Mouse (Mus musculus) layer of hippocampus, adult 2 months (tissue): Measurements from ENCODE around the gene Tigar. TPM values are rescaled to one million over a fixed set of nuclear protein-coding genes. Genes with fewer than 3 reads are reported as not detected.

ENCODE experiments used
- DNase-seq, 2 experiments: peaks; one replicate each; pipeline ENCODE4 v3.0.0; 2022; ENCODE audit warnings: low spot score in 2 of 2
- H3K27ac ChIP-seq: fragments of 200-600 bp; 2 replicates; pipeline ENCODE4 v1.8.1; 2022
- H3K4me3 ChIP-seq: fragments of 200-600 bp; 2 replicates; pipeline ENCODE4 v1.8.1; 2022; ENCODE audit warnings: mild to moderate bottlenecking
- CTCF ChIP-seq: fragments of 200-600 bp; conservative IDR thresholded peaks from 2 replicates; pipeline ENCODE4 v1.8.1; 2022; ENCODE audit warnings: antibody characterized with exemption, mild to moderate bottlenecking, moderate library complexity
- total RNA-seq, 2 experiments: library from RNA; stranded (reverse); gene quantifications; 2 replicates each; pipeline ENCODE4 v1.2.3; 2021

The Tigar gene
- total RNA-seq, 2 experiments from 2014 or later: 25.6 to 27.3 TPM

GRCm38 (mm10) chr6:127103506-127104275 lies 5.7 kb downstream of the Tigar start:
- H3K4me3 ChIP-seq: no peak overlapping the region
- no peak for DNase-seq
- no peak for TF ChIP-seq CTCF
- no peak overlapping the region for H3K27ac ChIP-seq

GRCm38 (mm10) chr6:127094565-127094964 lies 14.8 kb downstream of the Tigar start:
- peak; percentile 74 for TF ChIP-seq CTCF
- no peak for DNase-seq
- no peak overlapping the region for H3K4me3 ChIP-seq
- no peak overlapping the region for H3K27ac ChIP-seq

DNA sequence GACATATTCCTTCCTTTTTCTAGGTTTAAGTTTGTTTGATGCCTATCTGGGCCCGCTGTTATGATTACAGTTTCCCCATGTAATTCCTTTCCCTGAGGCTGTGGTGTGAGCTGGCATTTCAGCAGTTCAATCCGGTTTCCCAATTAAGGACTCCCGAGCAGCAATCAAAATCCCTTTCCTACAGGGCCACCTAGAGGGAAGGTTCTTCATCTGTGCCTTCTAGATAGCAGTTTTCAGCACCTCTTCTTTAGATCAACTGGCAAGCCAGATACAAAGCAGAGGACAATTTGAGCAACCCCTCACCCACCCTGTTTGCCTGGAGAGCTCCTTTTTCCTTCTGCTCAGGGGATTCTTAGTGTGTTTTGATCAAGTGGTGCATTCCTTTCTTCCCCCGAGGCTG lies 22.6 kb downstream of the Tigar start:
- Histone ChIP-seq H3K27ac (no peak overlapping the region), H3K4me3 (no peak overlapping the region)
- DNase-seq: peak; percentile 53 to 76
- TF ChIP-seq CTCF: peak; percentile 71

DNA sequence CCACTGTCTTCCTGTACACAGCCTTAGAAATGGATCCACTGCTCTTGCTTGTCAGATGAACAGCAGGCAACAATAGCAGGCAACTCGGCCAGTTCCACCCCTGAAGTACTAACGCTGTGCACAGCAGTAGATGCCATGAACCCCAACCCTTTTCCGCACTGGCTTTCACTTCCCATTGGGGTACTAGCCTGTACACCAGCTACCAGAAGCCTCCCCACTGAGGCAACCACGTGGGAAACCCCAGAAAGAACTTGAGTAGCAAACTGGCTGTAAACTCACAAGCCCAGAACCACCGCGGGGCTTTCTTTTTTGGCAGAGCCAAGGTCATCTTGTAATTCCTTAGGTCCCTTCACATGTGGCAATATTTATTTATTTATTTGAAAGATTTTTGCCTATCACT lies 27.5 kb downstream of the Tigar start:
- DNase-seq: no peak
- no peak overlapping the region for H3K27ac ChIP-seq
- H3K4me3 ChIP-seq: no peak overlapping the region
- no peak for TF ChIP-seq CTCF

DNA sequence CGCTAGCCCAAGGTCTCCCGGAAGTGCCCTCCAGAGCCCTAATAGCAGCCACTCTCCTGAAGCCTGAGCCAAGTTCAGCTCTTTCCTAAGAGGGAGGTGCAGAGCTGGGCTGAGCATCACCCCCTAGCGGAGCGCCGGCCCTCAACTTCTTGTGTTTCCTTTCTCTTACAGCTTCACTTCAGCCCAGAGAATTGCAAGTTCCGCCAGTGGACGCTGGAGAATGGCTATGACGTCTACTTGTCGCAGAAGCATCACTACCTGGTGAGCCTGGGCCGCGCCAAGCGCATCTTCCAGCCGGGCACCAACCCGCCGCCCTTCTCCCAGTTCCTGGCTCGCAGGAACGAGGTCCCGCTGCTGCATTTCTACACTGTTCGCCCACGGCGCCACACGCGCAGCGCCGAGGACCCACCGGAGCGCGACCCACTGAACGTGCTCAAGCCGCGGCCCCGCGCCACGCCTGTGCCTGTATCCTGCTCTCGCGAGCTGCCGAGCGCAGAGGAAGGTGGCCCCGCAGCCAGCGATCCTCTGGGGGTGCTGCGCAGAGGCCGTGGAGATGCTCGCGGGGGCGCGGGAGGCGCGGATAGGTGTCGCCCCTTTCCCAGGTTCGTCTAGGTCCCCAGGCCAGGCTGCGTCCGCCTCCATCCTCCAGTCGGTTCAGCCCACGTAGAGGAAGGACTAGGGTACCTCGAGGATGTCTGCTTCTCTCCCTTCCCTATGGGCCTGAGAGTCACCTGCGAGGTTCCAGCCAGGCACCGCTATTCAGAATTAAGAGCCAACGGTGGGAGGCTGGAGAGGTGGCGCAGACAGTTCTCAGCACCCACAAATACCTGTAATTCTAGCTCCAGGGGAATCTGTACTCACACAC lies 29.3 kb downstream of the Tigar start:
- TF ChIP-seq CTCF: peak; percentile 79
- Histone ChIP-seq H3K27ac (peak overlapping the region; percentile 81), H3K4me3 (peak overlapping the region; percentile 75)
- DNase-seq: peak; percentile 57 to 60

- Histone ChIP-seq H3K4me3 (no peak within 1 kb of the TSS), H3K27ac (no peak within 1 kb of the TSS)
- DNase-seq: no peak
- TF ChIP-seq CTCF: no peak
These were observed 36.5 kb downstream of the Tigar start, which contains the start of gene Fgf23 for GRCm38 (mm10) chr6:127072817-127073216. TSS of gene Fgf23 (plus strand) at chr6:127072902.

DNA sequence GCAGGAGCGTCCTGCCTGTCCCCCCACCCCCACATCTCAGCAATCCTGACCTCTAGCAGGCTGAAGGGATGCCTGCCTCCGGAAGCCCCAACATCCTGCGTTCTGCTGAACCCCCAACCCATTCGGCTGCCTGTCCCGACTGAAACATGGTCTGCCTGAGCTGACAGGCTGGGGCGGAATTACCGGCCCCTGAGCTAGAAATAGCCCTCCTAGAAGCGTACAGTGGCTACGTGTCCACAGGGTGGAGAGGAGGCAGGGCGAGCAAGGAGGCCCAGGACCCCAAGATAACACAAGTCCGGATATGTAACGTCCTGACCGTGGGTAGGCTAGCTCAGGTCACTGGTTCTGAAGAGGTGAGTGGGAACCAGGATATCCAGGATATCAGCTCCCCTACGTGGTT lies 44.5 kb downstream of the Tigar start:
- TF ChIP-seq CTCF: no peak
- no peak for DNase-seq
- no peak overlapping the region for H3K27ac ChIP-seq
- H3K4me3 ChIP-seq: no peak overlapping the region

GRCm38 (mm10) chr6:127063915-127064314 lies 45.4 kb downstream of the Tigar start:
- no peak overlapping the region for H3K4me3 ChIP-seq
- no peak for TF ChIP-seq CTCF
- no peak overlapping the region for H3K27ac ChIP-seq
- DNase-seq: no peak

DNA sequence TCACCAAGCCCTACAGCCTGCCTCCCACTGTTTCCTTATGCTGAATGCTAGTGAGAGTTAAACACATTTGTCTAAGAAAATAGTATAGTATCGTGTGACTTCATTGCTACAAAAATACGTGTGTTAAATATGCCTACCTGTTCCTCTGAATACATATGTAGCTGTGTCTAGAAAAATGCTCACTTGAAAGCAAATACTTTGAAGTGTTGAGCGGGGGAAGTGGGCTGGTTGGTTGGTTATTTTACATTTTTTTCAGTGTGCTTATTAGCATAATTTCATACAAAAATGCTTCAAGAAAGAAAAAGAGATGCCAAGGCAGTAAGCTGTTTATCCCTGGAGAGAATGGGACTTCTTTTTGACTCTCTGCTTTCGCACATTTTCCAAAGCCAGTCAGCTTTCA lies 49.4 kb downstream of the Tigar start:
- no peak for DNase-seq
- Histone ChIP-seq H3K27ac (no peak overlapping the region), H3K4me3 (no peak overlapping the region)
- TF ChIP-seq CTCF: no peak

DNA sequence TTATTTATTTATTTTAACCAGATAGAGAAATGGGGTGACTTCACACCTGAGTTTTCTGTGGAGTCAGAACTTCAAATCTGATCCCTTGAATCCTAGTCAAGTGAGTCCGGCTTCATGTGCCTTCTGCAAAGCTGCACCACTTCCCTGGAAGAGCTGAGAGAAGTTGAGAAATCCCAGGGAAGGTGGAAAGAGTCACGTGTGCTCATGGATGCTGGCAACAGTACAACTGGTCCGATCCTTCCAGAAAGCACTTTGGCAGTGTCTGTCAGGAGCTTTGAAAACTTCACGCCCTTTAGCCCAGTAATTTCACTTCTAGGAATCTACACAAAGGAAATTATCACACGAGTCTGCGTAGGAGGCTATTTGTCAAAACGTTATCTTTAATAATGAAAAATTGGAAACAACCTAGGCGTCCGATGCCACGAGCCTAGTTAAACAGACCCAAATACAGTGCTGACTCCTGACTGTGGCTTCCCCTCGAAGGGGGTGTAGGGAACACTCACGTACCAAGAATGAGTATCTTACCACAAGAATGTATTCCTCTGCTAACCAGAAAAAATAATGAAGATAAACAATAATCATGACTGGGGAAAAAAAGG lies 52.3 kb downstream of the Tigar start:
- no peak overlapping the region for H3K4me3 ChIP-seq
- H3K27ac ChIP-seq: no peak overlapping the region
- TF ChIP-seq CTCF: no peak
- no peak for DNase-seq

GRCm38 (mm10) chr6:127050847-127051246 lies 58.5 kb downstream of the Tigar start:
- TF ChIP-seq CTCF: no peak
- no peak for DNase-seq

DNA sequence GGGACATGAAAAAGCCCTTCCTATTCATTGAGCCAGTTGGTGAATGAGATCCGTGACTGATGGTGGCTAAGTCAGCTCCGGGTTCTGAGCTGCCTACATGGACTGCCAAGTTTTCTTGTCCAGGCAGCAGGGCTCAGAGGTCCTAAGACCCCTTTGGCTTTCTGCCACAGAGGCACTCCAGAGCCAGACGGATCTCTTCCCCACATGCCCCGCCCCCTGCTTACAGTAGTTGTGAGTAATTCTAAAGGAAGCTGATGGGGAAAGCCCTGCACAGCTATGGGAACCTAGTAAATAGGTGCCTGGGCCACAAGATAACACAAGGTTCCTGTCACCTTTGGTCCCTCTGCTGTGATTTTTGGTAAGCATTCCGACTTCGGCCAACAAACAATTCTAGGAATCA lies 64.4 kb downstream of the Tigar start:
- TF ChIP-seq CTCF: no peak
- H3K4me3 ChIP-seq: no peak overlapping the region
- no peak for DNase-seq

More at GRCm38 (mm10) chr6:127050847-127051246, 58.5 kb downstream of the Tigar start:
- no peak overlapping the region for H3K4me3 ChIP-seq
- H3K27ac ChIP-seq: no peak overlapping the region

More for the DNA sequence above, 64.4 kb downstream of the Tigar start:
- H3K27ac ChIP-seq: no peak overlapping the region

Other genes starting within 250 kb of the Tigar start
- gene Dyrk4, start 187.7 kb downstream of the Tigar start, total RNA-seq: under 1 TPM; 0.15 to 0.29 TPM
- gene Rad51ap1, start 170.0 kb downstream of the Tigar start, total RNA-seq: 1 to 10 TPM; 1.7 to 3.1 TPM
- 10 to 100 TPM; 45.8 to 46.5 TPM for gene D6Wsu163e, start 169.6 kb downstream of the Tigar start, total RNA-seq
- gene Fgf6, start 94.0 kb downstream of the Tigar start, total RNA-seq: not detected
- gene Fgf23, start 36.7 kb downstream of the Tigar start, total RNA-seq: under 1 TPM; 0.25 to 0.46 TPM
- 100 to 1,000 TPM; 116 to 142 TPM for gene Ccnd2, start 42.6 kb upstream of the Tigar start, total RNA-seq